Mouse (Mus musculus) spleen, adult 2 months (tissue): Measurements from ENCODE around the gene Ubald2. TPM values are rescaled to one million over a fixed set of nuclear protein-coding genes. Genes with fewer than 3 reads are reported as not detected.

Experiments used
- DNase-seq, 2 experiments: peaks; one replicate each; pipeline versions ENCODE4 v3.0.0 to v3.0.0-alpha.2; 2012 to 2021; ENCODE audit warnings: low spot score in 2 of 2, low read depth in 1 of 2
- H3K27ac ChIP-seq: fragments of 200-500 bp; 2 replicates; pipeline ENCODE4 v1.5.1; 2012; ENCODE audit warnings: low read length, inconsistent platforms; ENCODE audit not compliant: insufficient read depth
- H3K27me3 ChIP-seq: fragments of 200-500 bp; 2 replicates; pipeline ENCODE4 v1.6.1; 2012; ENCODE audit warnings: mild to moderate bottlenecking, moderate library complexity, low read length, inconsistent platforms; ENCODE audit not compliant: control insufficient read depth, insufficient read depth
- H3K36me3 ChIP-seq: fragments of 200-500 bp; 2 replicates; pipeline ENCODE4 v1.6.1; 2012; ENCODE audit warnings: mild to moderate bottlenecking, low read length, inconsistent platforms; ENCODE audit not compliant: control insufficient read depth, insufficient read depth
- H3K4me1 ChIP-seq: fragments of 200-500 bp; 2 replicates; pipeline ENCODE4 v1.6.1; 2011; ENCODE audit warnings: inconsistent platforms; ENCODE audit not compliant: control insufficient read depth, insufficient read depth, insufficient read length
- H3K4me3 ChIP-seq: fragments of 200-500 bp; 2 replicates; pipeline ENCODE4 v1.5.1; 2011; ENCODE audit warnings: mild to moderate bottlenecking, inconsistent platforms; ENCODE audit not compliant: insufficient read depth, insufficient read length; ENCODE audit errors: extremely low read depth
- CTCF ChIP-seq: fragments of 200-500 bp; IDR thresholded peaks from 2 replicates; pipeline ENCODE4 v1.5.1; 2011; ENCODE audit warnings: mild to moderate bottlenecking, inconsistent platforms; ENCODE audit not compliant: insufficient read depth, insufficient read length, insufficient replicate concordance; ENCODE audit errors: extremely low read depth
- POLR2A ChIP-seq: fragments of 200-500 bp; IDR thresholded peaks from 2 replicates; pipeline ENCODE4 v1.6.1; 2011; ENCODE audit warnings: low read depth, low read length, inconsistent platforms
- WGBS: fragments of 180-500 bp; shearing (Covaris S2); methylation state at CpG from one replicate; pipeline ENCODE4 v1.1.7; 2018; 5-methylcytosine and 5-hydroxymethylcytosine counted together
- polyA plus RNA-seq: library from polyadenylated mRNA; depleted of rRNA; stranded (reverse); fragments of >200 nt; gene quantifications from 2 replicates; pipeline ENCODE4 v1.2.3, GENCODE M21; 2012

The Ubald2 gene
- polyA plus RNA-seq, 1 experiment, result 152 TPM

GRCm38 (mm10) chr11:116447822-116448221 lies 13.9 kb downstream of the Ubald2 start:
- no peaks in the 10 kb centered on the region for H3K27me3 ChIP-seq
- WGBS, result 76% methylated on average over 5 of the region's 5 CpGs

GRCm38 (mm10) chr11:116449341-116449740 lies 15.4 kb downstream of the Ubald2 start:
- Histone ChIP-seq H3K36me3 (no peaks in the 10 kb centered on the region), H3K27me3 (no peaks in the 10 kb centered on the region), H3K4me3 (no peak overlapping the region), H3K4me1 (peaks cover 3% of the 10 kb centered on the region; the same call in 1 of the 2 replicates), H3K27ac (no peak overlapping the region)
- TF ChIP-seq CTCF, result no peak
- TF ChIP-seq POLR2A, result no peak
- WGBS, result 93% methylated on average over 3 of the region's 3 CpGs
- no peak for DNase-seq

More at GRCm38 (mm10) chr11:116447822-116448221, 13.9 kb downstream of the Ubald2 start:
- TF ChIP-seq POLR2A, result no peak
- H3K27ac ChIP-seq, result no peak overlapping the region
- DNase-seq, result no peak
- H3K4me1 ChIP-seq, result peaks cover 3% of the 10 kb centered on the region; the same call in 1 of the 2 replicates
- no peaks in the 10 kb centered on the region for H3K36me3 ChIP-seq
- no peak overlapping the region for H3K4me3 ChIP-seq

- H3K27me3 ChIP-seq, result no peaks in the 10 kb centered on the region
- H3K27ac ChIP-seq, result no peak overlapping the region
- H3K4me3 ChIP-seq, result no peak overlapping the region
- DNase-seq, result peak in 1 of 2 experiments; percentile 37
- H3K4me1 ChIP-seq, result no peaks in the 10 kb centered on the region
- WGBS, result 91% methylated on average over 10 of the region's 10 CpGs
- TF ChIP-seq POLR2A (no peak), CTCF (no peak)
- no peaks in the 10 kb centered on the region for H3K36me3 ChIP-seq
Observed at GRCm38 (mm10) chr11:116453889-116454288, 20.0 kb downstream of the Ubald2 start.

- DNase-seq, result no peak
- H3K36me3 ChIP-seq, result no peaks in the 10 kb centered on the region
- no peak for TF ChIP-seq CTCF
- TF ChIP-seq POLR2A, result no peak
- no peaks in the 10 kb centered on the region for H3K27me3 ChIP-seq
- no peak overlapping the region for H3K27ac ChIP-seq
- no peak overlapping the region for H3K4me3 ChIP-seq
- H3K4me1 ChIP-seq, result no peaks in the 10 kb centered on the region
- 70% methylated on average over 8 of the region's 8 CpGs for WGBS
Observed at GRCm38 (mm10) chr11:116456234-116456633, 22.3 kb downstream of the Ubald2 start.

GRCm38 (mm10) chr11:116459786-116460185 lies 25.9 kb downstream of the Ubald2 start:
- no peak overlapping the region for H3K4me3 ChIP-seq
- H3K27ac ChIP-seq, result no peak overlapping the region
- H3K4me1 ChIP-seq, result no peaks in the 10 kb centered on the region
- H3K36me3 ChIP-seq, result no peaks in the 10 kb centered on the region
- no peaks in the 10 kb centered on the region for H3K27me3 ChIP-seq
- DNase-seq, result no peak
- WGBS, result 75% methylated on average over 4 of the region's 4 CpGs
- TF ChIP-seq CTCF, result no peak
- TF ChIP-seq POLR2A, result no peak

- WGBS, result 72% methylated on average over 5 of the region's 5 CpGs
- no peak for DNase-seq
- no peaks in the 10 kb centered on the region for H3K27me3 ChIP-seq
Observed at GRCm38 (mm10) chr11:116463338-116463737, 29.4 kb downstream of the Ubald2 start.

GRCm38 (mm10) chr11:116463833-116464232 lies 29.9 kb downstream of the Ubald2 start:
- WGBS, result 0% methylated on average over 2 of the region's 2 CpGs
- H3K4me1 ChIP-seq, result no peaks in the 10 kb centered on the region
- no peaks in the 10 kb centered on the region for H3K27me3 ChIP-seq
- DNase-seq, result peak; percentile 50 to 76
- no peaks in the 10 kb centered on the region for H3K36me3 ChIP-seq
- TF ChIP-seq POLR2A (no peak), CTCF (peak; percentile 82; the same call in 1 of the 2 replicates)
- no peak overlapping the region for H3K4me3 ChIP-seq
- no peak overlapping the region for H3K27ac ChIP-seq

More at GRCm38 (mm10) chr11:116463338-116463737, 29.4 kb downstream of the Ubald2 start:
- H3K4me3 ChIP-seq, result no peak overlapping the region
- no peaks in the 10 kb centered on the region for H3K36me3 ChIP-seq
- H3K4me1 ChIP-seq, result no peaks in the 10 kb centered on the region
- H3K27ac ChIP-seq, result no peak overlapping the region
- TF ChIP-seq CTCF (no peak), POLR2A (no peak)
